Mouse (Mus musculus) megakaryocyte, embryonic 14.5 days (primary cell): ENCODE results near the gene Cyb5r3.

Experiments
- FLI1 ChIP-seq: IDR thresholded peaks from 2 replicates; pipeline ENCODE4 v1.6.1; 2012; ENCODE audit warnings: low read length, inconsistent platforms, mixed read lengths
- GATA1 ChIP-seq: IDR thresholded peaks from 3 replicates; pipeline ENCODE4 v1.6.1; 2012; ENCODE audit warnings: mixed read lengths, low read length, inconsistent platforms, borderline replicate concordance

DNA sequence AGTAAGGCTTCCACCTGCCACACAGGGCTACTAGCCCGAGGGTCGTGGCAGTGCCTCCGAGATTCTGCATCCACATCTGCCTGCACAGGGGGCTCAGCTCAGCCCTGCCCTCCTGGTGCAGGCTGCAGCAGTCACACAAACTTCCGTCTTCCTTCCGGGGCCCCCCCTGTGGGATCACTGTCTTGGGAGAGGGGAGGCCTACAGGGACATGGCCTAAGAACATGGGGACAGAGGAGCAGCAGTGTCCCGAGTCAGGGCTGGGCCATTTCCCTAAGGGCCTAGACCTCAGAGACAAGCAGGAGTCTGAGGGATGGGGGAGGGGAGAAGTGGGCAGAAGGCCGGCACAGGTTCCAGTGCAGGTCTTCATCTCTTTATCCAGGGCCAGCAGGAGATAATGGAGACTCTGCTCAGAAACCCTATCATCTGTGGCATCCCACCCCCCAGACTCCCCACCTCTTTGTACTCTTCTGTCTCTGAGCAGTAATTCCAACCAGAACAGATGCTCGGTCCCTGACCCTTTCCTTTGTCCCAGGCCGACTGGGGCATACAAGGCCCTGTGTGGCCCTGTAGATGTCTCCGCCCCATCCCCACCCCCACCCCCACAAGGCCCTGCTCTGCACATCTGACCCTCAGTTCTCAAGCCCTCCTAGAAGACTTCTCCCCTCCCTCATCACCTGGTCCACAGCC lies 11.2 kb downstream of the Cyb5r3 start:
- no peak for TF ChIP-seq GATA1
- no peak for TF ChIP-seq FLI1
